Mouse (Mus musculus): ENCODE results near the gene Ndufa4. TPM values are rescaled to one million over a fixed set of nuclear protein-coding genes. Genes with fewer than 3 reads are reported as not detected.
"Not testable (repeated sequence)": the region's sequence is repeated elsewhere in the genome, so short reads cannot be mapped to it uniquely, and the experiment has no call there.

The Ndufa4 gene
- 1,000 to 10,000 TPM; 3,114 to 3,265 TPM for total RNA-seq (2021)
- long read RNA-seq, experiment 1, transcript Ndufa4-205 (4 exons, 610 nt) = major isoform, 2,760 of 9,306 reads
- long read RNA-seq, experiment 1, partial matches to known transcripts = 6,506 of 9,306 reads
- long read RNA-seq, experiment 1, other reads (novel, unspliced or antisense) = 35 of 9,306 reads
- long read RNA-seq, experiment 2, transcript Ndufa4-203 (4 exons, 409 nt) = minor isoform, 14 of 8,927 reads
- long read RNA-seq, experiment 2, transcript Ndufa4-205 (4 exons, 610 nt) = major isoform, 2,257 of 8,927 reads
- long read RNA-seq, experiment 2, partial matches to known transcripts = 6,633 of 8,927 reads
- long read RNA-seq, experiment 2, other reads (novel, unspliced or antisense) = 23 of 8,927 reads

GRCm38 (mm10) chr6:11907269-11908032, at the start of gene Ndufa4, which contains the start of gene Phf14:
Ndufa4 (minus strand) TSS chr6:11907497.
Phf14 (plus strand) TSS chr6:11907809.
- DNase-seq = peak; percentile 95 to 98

DNA sequence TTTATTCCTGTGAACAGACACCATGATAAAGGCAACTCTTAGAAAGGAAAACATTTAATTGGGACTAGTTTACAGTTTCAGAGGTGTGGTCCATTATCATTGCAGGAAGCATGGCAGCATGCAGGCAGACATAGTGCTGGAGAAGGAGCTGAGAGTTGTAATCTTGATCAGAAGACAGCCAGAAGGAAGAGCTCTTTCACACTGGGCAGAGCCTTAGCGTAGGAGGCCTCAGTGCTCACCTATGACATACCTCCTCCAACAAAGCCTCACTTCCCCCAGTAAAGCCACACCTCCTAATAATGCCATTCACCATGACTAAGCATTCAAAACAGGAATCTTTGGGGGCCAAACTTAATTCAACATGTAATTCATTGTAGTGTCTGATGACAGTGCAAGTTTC, 40.8 kb upstream of the Ndufa4 start:
- no peak for DNase-seq

DNA sequence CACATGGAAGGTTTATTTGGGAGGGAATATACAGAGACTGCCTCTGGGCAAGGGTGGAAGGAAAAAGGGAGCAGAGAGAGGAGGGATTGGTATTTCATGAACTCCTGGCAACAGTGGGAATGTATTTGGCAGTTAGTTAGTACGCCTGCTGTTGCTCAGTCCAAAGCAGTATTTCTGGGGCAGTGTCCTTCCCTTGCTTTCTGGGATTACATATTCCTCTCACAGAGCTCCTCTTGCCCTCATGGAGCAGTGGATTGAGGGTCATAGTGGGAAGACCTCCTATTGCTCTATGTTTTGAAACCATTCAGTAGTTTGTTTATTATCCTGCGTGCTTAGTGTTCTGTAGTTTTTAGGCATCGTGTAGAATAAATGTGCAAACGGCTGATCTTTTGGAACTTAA, 34.8 kb upstream of the Ndufa4 start:
- DNase-seq = no peak

DNA sequence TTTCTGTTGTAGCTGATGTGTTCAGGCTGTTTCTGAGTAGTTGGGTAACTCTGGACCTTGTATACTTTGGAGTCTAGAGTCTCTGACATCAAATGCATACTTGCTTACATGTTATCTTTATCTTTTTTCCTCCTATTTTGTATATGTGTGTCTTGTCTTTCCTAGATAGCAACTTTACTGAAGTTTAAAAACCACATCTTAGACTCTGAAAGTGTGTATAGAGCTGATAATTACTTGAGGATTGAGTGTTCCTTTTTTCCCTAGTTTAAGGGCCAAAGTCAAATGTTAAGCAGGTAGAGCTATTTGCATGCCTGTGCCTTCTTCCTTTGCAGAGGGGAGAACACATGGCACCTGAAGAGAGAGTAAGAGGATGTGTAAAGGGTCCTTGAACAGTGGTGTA, 33.6 kb upstream of the Ndufa4 start:
- DNase-seq = no peak

- no peak for DNase-seq
These were observed 26.1 kb upstream of the Ndufa4 start for GRCm38 (mm10) chr6:11933403-11933802.

DNA sequence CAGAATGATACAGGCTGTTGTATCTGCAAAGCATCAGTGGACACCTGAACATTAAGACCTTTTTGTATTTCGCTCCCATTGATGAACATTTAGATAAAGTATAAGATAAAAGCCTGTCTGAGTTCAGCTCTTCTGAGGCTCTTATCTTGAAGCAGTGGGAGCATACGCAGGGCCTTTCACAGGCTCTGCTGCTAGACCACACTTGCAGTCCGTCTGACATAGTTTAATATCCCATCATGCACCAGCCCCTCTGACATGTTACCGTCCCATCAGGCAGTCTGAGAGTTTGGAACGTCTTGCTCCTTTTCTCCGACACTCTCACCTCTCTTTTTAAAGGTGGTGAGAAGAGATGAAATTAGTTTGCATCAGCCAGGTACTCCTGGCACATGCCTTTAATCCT, 20.2 kb upstream of the Ndufa4 start:
- DNase-seq = no peak

DNA sequence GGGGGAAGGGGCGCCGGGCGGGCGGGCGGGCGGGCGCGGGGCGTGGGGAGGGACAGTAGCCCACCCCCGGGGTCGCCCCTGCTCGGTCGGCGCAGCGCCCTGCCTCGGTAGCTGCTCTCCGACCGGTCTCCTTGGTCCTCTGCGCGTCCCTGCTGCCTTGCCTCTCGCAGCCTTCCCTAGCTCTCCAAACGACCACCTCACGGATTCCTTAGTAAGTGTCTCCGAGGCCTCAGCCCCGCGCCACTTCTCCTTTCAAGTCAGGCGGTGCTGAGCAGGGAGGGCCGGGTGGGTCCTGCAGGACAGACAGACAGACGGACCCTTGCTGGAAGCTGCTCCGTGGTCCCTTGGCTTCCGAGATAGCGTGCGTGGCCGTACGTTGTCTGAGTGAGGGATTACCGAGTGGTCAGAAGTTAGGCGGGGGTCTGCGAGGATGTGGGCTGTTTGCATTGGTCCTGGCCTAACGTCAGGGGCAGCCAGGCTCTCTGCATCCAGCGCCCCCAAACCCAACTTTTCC, 18.8 kb upstream of the Ndufa4 start:
- DNase-seq = peak; percentile 23 to 40

DNA sequence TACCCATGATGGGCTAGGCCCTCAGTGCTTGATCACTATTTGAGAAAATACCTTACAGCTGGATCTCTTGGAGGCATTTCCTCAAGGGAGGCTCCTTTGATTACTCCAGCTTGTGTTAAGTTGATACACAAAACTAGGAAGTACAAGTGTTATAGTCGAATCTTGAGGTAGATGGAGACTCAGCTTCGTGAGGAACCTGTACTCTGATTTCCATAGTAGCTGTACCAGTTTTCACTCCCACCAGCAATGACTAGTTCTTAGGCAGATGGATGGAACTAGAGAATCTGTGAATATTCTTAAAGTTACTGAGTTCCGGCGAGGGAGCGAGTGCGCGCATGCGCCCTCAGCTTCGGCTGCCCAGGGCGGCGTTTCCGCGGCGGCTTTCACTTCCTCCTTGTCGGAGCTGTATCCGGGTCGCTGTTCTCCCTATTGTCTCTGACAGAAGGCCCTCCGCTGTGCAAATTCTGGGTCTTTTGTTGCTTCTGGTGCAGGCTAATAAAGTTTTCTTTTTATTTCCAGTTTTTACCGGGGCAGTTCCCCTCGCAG, 18.3 kb upstream of the Ndufa4 start:
- peak; percentile 85 to 92 for DNase-seq

DNA sequence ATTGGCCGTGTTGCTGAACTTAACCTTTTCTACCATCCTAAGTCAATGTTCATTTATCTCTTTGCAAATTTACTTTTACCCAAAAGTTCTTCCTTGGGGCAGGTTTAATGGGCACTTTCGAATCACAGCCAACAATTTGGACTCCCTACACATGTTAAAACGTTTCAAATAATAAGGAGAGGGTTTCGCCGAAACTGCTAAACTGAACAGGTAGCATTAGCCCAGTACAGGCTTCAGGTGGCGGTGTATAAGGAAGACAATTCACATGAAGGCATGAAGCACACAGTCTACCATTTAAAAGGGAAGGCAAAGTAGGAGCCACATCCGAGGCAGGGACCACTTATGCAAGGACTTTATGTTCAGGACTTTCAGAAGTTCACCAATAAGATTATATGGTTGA, 873 bp upstream of the Ndufa4 start:
- DNase-seq = no peak

- DNase-seq = no peak
These were observed 418 bp downstream of the Ndufa4 start for GRCm38 (mm10) chr6:11906890-11907268.

- DNase-seq = no peak
These were observed 6.4 kb downstream of the Ndufa4 start for GRCm38 (mm10) chr6:11900809-11901310.

DNA sequence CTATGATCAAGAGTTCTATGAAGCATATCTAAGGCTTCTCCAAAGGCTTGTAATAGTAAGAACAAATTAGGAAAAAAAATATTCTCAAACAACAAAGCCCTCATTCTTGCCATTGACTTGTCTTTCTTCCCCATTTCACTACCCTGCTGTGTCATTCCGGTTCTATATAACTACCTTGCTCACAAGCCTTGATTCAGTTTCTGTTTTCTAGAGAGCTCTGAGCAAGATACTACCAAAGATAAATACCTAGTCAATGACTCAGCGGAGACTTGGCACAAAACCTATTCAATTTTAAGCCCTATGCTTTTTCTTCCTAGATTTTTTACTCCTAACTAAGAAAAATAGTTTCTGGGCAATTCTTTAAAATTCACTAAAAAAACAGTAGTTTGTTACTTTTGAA, 31.9 kb downstream of the Ndufa4 start:
- not testable (repeated sequence) for DNase-seq

Other genes starting within 250 kb of the Ndufa4 start
- gene Phf14, start 312 bp upstream of the Ndufa4 start, total RNA-seq (2021) = 10 to 100 TPM; 44.7 to 44.9 TPM

Data from heart, adult 18-20 months (tissue).